Mouse (Mus musculus) intestine, embryonic 16.5 days (tissue): ENCODE measurements at regions not wholly inside any gene's neighbourhood (a gene's known extent, or its start where the extent isn't known, plus 50 kb on each side); places are given as distances from the start of the nearest gene placed in this dataset.

Experiments
- ATAC-seq: fragments of 200-750 bp; cut with Nextera tagmentation; 2 replicates; pipeline ENCODE4 v1.8.0; 2017; ENCODE audit warnings: moderate TSS enrichment, moderate library complexity
- H3K27ac ChIP-seq: fragments of 300-500 bp; sonication (generic); 2 replicates; pipeline ENCODE4 v1.5.1; 2014; ENCODE audit warnings: mild to moderate bottlenecking, low read length
- H3K27me3 ChIP-seq: fragments of 300-500 bp; sonication (generic); replicated peaks from 2 replicates; pipeline ENCODE4 v1.6.1; 2014; ENCODE audit warnings: low read length, control low read depth, mixed read lengths; ENCODE audit not compliant: control insufficient read depth, insufficient read depth
- H3K36me3 ChIP-seq: fragments of 300-500 bp; sonication (generic); 2 replicates; pipeline ENCODE4 v1.6.1; 2014; ENCODE audit warnings: low read length, control low read depth; ENCODE audit not compliant: control insufficient read depth, insufficient read depth
- H3K4me1 ChIP-seq: fragments of 300-500 bp; sonication (generic); 2 replicates; pipeline ENCODE4 v1.6.1; 2014; ENCODE audit warnings: low read length, control low read depth, mixed read lengths; ENCODE audit not compliant: control insufficient read depth, insufficient read depth
- H3K4me2 ChIP-seq: fragments of 300-500 bp; sonication (generic); 2 replicates; pipeline ENCODE4 v1.6.1; 2014; ENCODE audit warnings: low read depth, low read length, control low read depth
- H3K4me3 ChIP-seq: fragments of 300-500 bp; sonication (generic); 2 replicates; pipeline ENCODE4 v1.5.1; 2014; ENCODE audit warnings: mild to moderate bottlenecking, low read length
- H3K9ac ChIP-seq: fragments of 300-500 bp; sonication (generic); 2 replicates; pipeline ENCODE4 v1.6.1; 2014; ENCODE audit warnings: low read depth, low read length
- H3K9me3 ChIP-seq: fragments of 300-500 bp; sonication (generic); 2 replicates; pipeline ENCODE4 v1.6.1; 2016; ENCODE audit warnings: low read length, control low read depth; ENCODE audit not compliant: control insufficient read depth
- WGBS: fragments of 180-500 bp; shearing (Covaris S2); extraction: QIAGEN DNeasy Blood & Tissue Kit; methylation state at CpG from one replicate; pipeline ENCODE4 v1.1.7; 2014; 5-methylcytosine and 5-hydroxymethylcytosine counted together

DNA sequence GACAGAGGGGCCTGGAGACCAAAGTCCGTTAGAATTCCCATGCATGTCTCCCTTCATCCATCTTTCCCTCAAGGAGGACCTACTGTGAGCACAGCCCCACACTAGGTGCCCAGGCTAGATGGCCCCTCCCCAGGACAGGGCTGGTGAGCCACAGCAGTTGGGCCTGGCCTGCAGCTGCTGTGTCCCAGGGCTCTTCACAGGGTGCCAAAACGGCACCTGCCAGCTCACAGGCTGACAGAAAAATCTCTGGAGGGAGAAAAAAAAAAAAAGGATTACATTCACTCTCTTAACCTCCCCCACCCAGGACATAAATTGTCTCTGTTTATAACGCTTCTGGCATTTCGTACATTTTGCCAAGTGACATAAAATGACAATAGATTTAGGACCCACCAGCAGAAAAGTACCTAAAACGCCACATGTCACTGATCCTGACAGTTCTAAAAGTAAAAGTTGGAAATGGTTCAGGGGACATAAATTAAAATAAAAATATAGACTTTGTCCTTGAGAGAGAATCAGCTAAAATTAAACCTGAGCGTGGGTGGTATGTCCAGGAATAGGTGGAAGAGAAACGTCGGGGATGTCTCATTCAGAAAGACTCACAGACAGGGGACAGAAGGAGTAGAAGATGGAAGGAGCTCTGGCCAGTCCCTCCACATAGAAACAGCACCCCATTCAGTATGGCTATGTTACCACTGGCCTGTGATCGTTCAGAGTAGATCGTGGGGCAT, 212.5 kb downstream of the Cryba4 start:
- no peak overlapping the region for H3K4me3 ChIP-seq
- H3K36me3 ChIP-seq = no peaks in the 10 kb centered on the region
- H3K9ac ChIP-seq = no peak overlapping the region
- H3K4me1 ChIP-seq = peaks cover 4% of the 10 kb centered on the region; the same call in 1 of the 2 replicates
- H3K27me3 ChIP-seq = no peaks in the 10 kb centered on the region
- 51% methylated on average over 10 of the region's 10 CpGs for WGBS
- no peak overlapping the region for H3K27ac ChIP-seq
- no peak overlapping the region for H3K4me2 ChIP-seq
- no peaks in the 10 kb centered on the region for H3K9me3 ChIP-seq
- no peak for ATAC-seq

DNA sequence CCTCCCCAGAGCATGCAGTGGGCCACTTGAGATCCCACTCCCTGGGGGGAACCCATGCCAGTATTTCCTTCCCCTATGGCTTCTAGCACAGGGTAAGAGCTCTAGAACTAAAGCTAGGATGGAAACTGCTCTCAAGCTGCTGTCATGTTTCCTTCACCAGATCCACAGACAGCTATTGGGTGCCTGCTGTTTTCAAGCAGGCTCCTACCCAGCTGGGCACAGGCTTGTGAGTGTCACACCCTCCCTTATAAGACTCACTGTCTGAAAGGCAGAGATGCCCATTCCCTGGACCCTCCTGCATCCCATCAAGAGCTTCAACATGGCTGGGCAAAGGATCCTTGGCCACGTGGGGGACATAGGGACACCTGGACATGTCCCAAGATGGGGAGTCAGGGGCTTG, 211.6 kb downstream of the Cryba4 start:
- ATAC-seq = no peak
- Histone ChIP-seq H3K27ac (no peak overlapping the region), H3K9me3 (no peaks in the 10 kb centered on the region), H3K36me3 (no peaks in the 10 kb centered on the region), H3K4me2 (no peak overlapping the region), H3K27me3 (no peaks in the 10 kb centered on the region), H3K4me1 (peaks cover 4% of the 10 kb centered on the region; the same call in 1 of the 2 replicates), H3K9ac (no peak overlapping the region), H3K4me3 (no peak overlapping the region)
- 57% methylated on average over 1 of the region's 1 CpGs for WGBS

DNA sequence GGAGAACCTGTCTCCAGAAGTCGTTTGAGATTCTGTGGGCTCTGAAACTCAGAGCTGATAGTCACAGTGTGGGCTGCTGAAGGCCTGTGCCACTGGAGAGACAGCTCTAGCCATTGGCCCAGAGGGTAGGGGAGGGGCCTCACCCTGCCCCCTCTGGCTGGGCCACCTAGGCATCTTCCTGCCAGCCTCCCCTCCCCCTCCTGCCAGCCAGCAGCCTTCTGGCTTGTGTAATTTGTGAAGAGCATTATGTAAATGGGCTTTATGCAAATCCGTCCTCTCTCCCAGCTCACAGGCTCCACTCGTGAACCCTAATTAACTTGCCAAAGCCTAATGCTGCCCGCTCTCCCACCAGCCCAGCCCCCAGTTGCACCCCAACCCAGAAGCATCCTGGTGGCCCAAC, 211.0 kb downstream of the Cryba4 start:
- H3K27ac ChIP-seq = no peak overlapping the region
- H3K9me3 ChIP-seq = no peaks in the 10 kb centered on the region
- H3K4me2 ChIP-seq = no peak overlapping the region
- H3K9ac ChIP-seq = no peak overlapping the region
- no peaks in the 10 kb centered on the region for H3K36me3 ChIP-seq
- no peak overlapping the region for H3K4me3 ChIP-seq
- no peaks in the 10 kb centered on the region for H3K27me3 ChIP-seq
- no peak for ATAC-seq
- 44% methylated on average over 4 of the region's 4 CpGs for WGBS
- peaks cover 4% of the 10 kb centered on the region; the same call in 1 of the 2 replicates for H3K4me1 ChIP-seq

DNA sequence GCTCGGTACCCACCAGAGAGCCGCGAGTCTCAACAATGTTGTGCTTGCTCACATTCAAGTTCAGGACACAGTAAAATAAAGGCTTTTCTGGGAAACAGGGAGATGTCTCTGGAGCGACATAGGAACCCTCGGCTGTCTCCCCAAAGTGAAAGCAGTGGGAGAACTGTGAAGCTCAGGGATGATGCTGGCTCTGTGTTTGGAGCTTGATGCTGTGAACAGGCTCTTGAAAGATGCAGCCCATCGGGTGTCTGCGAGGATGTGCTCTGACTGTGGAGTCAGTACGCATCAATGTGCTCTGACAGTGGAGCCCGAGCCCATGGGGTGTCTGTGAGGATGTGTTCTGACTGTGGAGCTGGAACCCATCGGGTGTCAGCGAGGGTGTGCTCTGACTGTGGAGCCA, 210.1 kb downstream of the Cryba4 start:
- no peak overlapping the region for H3K27ac ChIP-seq
- H3K4me1 ChIP-seq = no peaks in the 10 kb centered on the region
- H3K4me3 ChIP-seq = no peak overlapping the region
- no peak for ATAC-seq
- H3K9me3 ChIP-seq = no peaks in the 10 kb centered on the region
- H3K4me2 ChIP-seq = no peak overlapping the region
- 76% methylated on average over 11 of the region's 11 CpGs for WGBS
- no peaks in the 10 kb centered on the region for H3K27me3 ChIP-seq
- no peak overlapping the region for H3K9ac ChIP-seq
- no peaks in the 10 kb centered on the region for H3K36me3 ChIP-seq

DNA sequence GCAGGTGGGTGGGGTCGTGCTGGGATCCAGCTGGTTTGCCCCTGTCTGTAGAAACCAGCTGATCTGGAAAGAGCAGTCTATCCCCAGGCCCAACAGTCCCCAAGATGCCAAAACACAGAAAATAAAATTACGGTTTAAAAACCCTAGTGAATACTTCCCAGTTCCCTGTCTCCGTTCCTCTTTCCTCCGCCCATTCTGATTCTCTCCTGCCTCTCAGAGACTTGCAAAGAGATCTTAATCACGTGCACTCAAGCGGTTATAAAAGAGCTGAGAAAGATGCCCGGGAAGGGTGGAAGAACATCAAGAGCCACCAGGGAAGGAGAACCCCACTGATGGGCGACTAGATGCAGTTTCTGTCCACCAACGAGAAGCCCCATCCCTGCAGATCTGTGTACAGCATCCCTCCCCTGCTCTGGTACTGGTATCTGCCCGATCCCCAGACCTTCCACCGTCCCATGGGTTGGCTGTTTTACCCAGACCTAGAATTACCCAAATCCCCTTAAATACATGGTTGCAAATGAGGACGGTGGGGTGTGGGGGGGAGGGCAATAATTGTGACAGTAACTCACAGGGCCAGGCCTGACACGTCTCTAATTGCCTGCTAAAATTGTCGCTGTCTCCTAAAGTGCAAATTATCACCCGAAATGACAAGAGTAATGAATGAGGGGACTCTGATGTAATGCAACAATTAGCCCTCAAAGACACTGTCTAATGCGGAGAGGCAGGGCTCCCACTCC, 202.1 kb downstream of the Cryba4 start:
- WGBS = 38% methylated on average over 16 of the region's 16 CpGs
- no peak overlapping the region for H3K4me2 ChIP-seq
- H3K36me3 ChIP-seq = no peaks in the 10 kb centered on the region
- no peaks in the 10 kb centered on the region for H3K9me3 ChIP-seq
- H3K4me1 ChIP-seq = no peaks in the 10 kb centered on the region
- no peak overlapping the region for H3K27ac ChIP-seq
- H3K4me3 ChIP-seq = no peak overlapping the region
- no peak overlapping the region for H3K9ac ChIP-seq
- ATAC-seq = no peak
- H3K27me3 ChIP-seq = no peaks in the 10 kb centered on the region

DNA sequence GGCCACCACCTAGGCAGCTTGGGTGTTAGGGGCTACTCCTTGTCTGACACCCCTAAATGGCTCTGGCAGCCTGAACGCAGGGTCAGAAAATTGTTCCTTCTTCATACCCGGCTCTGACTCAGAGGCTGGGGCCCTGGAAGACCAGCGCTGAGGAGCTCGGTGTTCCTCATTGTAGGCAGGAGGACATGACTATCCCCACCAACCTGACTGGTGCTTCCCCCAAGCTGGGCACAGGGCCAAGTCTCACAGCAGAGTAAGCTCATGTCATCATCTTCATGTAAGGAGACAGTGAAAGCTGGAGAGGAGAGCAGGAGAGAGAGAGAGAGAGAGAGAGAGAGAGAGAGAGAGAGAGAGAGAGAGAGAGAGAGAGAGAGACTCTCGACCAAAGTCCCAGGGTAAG, 201.4 kb downstream of the Cryba4 start:
- Histone ChIP-seq H3K9ac (no peak overlapping the region), H3K4me3 (no peak overlapping the region), H3K9me3 (no peaks in the 10 kb centered on the region), H3K4me1 (no peaks in the 10 kb centered on the region), H3K36me3 (no peaks in the 10 kb centered on the region), H3K27me3 (no peaks in the 10 kb centered on the region), H3K27ac (no peak overlapping the region), H3K4me2 (no peak overlapping the region)
- no peak for ATAC-seq
- WGBS = 50% methylated on average over 5 of the region's 5 CpGs

DNA sequence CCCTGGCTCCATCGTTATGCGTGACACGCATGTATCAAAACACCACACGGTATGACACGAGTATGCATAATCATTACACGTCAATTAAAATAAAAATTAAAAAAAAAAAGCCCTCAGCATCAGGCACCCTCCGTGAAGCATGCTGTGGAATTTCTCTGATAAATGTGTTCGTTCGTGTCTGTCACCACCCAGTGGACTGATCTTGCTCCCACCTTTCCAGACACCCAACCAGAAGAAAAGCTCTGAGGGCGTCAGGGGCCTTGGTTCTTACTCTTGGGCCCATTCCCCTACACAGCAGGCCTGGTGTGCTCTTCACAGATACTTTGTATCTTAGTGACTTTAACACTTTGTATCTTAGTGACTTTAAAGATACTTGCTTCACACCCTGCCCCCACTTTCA, 200.5 kb downstream of the Cryba4 start:
- no peak overlapping the region for H3K4me2 ChIP-seq
- ATAC-seq = no peak
- H3K4me3 ChIP-seq = no peak overlapping the region
- no peak overlapping the region for H3K27ac ChIP-seq
- no peaks in the 10 kb centered on the region for H3K27me3 ChIP-seq
- WGBS = 79% methylated on average over 10 of the region's 10 CpGs
- H3K36me3 ChIP-seq = no peaks in the 10 kb centered on the region
- no peaks in the 10 kb centered on the region for H3K4me1 ChIP-seq
- no peak overlapping the region for H3K9ac ChIP-seq
- H3K9me3 ChIP-seq = no peaks in the 10 kb centered on the region

DNA sequence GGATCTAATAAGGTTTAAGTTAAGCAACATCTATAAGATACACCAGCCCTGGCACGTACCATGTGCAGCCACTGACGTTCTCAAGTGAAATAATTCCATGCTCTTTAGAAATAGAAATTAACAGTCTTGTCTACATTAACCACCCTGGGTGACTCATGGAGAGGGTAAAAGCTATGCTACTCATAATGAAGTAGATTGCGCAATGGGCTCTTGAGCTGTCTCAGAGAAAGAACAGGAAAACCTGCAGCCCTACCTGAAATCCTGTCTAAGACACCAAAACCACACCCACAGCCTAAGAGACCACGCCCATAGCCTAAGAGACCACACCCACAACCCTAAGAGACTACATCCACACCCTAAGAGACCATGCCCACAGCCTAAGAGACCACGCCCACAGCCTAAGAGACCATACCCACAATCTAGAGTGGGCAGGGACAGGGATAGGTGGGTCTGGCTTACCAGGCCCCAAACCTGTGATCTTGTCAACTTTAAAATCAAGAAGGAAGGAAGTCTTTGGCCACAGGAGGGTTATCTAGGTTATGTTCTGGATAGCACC, 198.6 kb downstream of the Cryba4 start:
- Histone ChIP-seq H3K9me3 (no peaks in the 10 kb centered on the region), H3K4me3 (no peak overlapping the region), H3K4me1 (no peaks in the 10 kb centered on the region), H3K27ac (no peak overlapping the region), H3K27me3 (no peaks in the 10 kb centered on the region), H3K9ac (no peak overlapping the region), H3K4me2 (no peak overlapping the region), H3K36me3 (no peaks in the 10 kb centered on the region)
- WGBS = 67% methylated on average over 5 of the region's 5 CpGs
- no peak for ATAC-seq

DNA sequence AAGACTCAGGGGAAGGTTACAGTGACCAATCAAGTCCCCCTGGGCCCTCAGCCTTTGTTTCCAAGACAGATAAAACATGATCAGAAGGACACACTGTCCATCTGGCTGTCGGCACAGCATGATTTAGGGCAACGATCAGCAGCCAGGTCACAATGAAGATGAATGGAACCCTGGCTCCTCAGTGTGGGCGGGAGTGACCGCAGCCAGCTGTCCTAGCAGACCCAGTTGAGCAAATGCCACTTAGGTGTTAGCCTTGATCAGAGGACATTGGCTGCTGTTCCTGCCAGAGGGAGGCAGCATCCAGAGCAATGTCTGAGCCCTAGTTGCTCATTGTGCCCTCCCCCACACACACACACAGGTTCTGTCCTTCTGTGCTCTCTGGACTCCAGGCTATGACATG, 197.3 kb downstream of the Cryba4 start:
- no peaks in the 10 kb centered on the region for H3K9me3 ChIP-seq
- H3K4me3 ChIP-seq = no peak overlapping the region
- no peaks in the 10 kb centered on the region for H3K4me1 ChIP-seq
- H3K36me3 ChIP-seq = no peaks in the 10 kb centered on the region
- H3K27me3 ChIP-seq = no peaks in the 10 kb centered on the region
- no peak overlapping the region for H3K27ac ChIP-seq
- no peak for ATAC-seq
- WGBS = 44% methylated on average over 4 of the region's 4 CpGs
- H3K9ac ChIP-seq = no peak overlapping the region
- no peak overlapping the region for H3K4me2 ChIP-seq
